Mouse (Mus musculus): ENCODE measurements around the gene Arid4b.
"Not testable (repeated sequence)": the region's sequence is repeated elsewhere in the genome, so short reads cannot be mapped to it uniquely, and the experiment has no call there.

Arid4b gene

DNA sequence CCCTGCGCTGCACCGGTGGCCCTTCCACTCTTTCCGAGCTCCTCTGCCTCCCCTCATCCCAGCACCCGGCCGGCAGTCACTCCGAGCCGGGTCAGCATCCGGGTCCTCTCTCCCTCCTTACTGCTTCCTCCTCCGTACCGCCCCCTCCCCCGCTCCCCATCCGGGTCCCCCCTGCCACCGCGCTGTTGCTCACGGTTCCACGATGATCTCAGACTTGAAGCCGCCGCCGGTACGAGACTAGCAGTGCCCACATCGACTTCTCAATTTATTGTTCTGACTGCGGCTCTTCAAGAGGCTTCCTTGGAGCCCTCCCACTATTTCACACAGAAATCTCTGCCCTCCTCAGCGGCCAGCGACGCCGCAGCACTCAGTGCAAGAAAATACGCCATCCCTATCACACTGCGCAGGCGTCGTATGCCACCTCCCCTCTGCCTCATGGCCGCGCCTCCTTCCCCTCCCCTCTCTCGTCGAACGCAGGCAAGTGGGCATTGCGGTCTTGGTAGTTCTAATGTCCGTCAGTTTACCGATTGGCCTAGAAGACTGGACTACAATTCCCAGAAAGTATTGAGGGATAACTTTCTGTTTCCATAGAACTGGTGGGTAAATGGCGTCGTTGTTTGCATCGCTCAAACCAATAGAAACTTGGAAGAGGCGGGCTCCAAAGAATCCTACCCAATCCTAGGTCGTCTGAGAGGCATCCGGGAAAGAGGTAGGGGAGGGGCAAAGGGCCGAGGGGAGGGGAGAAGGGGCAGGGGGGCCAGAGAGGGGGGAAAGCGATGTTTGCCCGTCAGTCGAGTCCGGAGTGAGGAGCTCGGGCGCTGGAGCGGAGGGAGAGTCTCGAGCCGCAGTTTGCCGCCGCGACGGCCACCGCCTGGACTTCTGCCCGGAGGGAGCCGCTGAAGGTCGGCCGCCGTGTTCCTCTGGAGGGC, at the start of gene Arid4b, which contains the start of gene Ggps1:
TSS of gene Arid4b (plus strand) at position 220 of the 929 bp plus-strand sequence.
TSS of gene Ggps1 (minus strand) at position 476 of the 929 bp plus-strand sequence.
- DNase-seq (ENCODE audit: low read depth, low spot score), result peak; percentile 100

- DNase-seq (ENCODE audit: low read depth, low spot score), result no peak
These were observed 49.0 kb upstream of the Arid4b start for GRCm38 (mm10) chr13:14014001-14014400.

GRCm38 (mm10) chr13:14014540-14014939, 48.5 kb upstream of the Arid4b start:
- DNase-seq (ENCODE audit: low read depth, low spot score), result no peak

DNA sequence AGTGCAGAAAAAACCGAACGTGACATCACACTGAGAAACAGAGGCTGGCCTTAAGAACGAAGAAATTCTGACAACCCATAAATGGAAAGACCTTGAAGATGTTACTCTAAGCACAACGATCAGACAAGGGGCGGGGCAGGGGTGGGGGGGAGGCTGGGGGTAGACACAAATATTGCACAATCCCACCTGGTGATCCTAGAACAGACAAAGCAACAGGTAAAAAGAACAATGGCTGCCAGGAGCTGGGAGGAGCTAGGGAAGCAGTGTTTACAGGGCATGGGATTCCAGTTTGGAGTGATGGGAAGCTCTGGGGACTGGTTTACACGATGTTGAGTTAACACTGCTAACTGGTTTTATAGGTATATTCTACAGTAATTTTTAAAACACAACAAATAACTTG, 47.4 kb upstream of the Arid4b start:
- DNase-seq (ENCODE audit: low read depth, low spot score), result no peak

DNA sequence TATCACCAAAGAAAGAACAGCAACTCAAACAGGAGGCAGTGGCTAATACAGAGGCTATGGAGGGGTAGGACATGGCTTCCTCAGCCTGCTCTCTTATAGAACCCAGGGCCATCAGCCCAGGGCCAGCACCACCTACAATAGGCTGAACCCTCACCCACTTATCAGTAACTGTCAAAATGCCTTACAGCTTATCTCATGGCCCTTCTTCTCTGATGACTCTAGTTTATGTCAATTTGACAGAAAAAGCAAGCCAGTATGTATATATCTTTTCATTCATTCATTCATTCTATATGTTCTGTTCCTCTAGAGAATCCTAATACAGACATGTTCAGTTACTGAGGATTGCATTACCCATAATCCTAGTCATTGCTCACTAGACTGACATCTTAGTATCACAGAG, 44.7 kb upstream of the Arid4b start:
- no peak for DNase-seq (ENCODE audit: low read depth, low spot score)

- DNase-seq (ENCODE audit: low read depth, low spot score), result no peak
These were observed 44.2 kb upstream of the Arid4b start for GRCm38 (mm10) chr13:14018852-14019251.

GRCm38 (mm10) chr13:14021417-14021816, 41.6 kb upstream of the Arid4b start:
- DNase-seq (ENCODE audit: low read depth, low spot score), result not testable (repeated sequence)

DNA sequence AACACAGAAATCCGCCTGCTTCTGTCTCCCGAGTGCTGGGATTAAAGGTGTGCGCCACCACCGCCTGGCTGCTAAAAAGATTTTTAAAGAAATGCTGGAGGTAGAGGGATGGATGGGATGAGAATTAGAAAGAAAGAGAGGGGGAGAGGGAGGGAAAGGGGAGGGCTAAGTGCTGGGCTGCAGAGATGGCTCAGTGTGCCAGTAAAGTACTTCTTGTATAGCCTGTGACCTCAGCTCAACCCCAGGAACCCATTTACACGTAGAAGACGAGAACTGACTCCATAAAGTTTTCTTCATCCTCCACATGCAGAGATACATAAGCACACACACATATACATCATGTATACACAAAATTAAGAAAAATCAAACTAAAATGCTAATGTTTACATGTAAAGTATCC, 37.5 kb upstream of the Arid4b start:
- no peak for DNase-seq (ENCODE audit: low read depth, low spot score)

DNA sequence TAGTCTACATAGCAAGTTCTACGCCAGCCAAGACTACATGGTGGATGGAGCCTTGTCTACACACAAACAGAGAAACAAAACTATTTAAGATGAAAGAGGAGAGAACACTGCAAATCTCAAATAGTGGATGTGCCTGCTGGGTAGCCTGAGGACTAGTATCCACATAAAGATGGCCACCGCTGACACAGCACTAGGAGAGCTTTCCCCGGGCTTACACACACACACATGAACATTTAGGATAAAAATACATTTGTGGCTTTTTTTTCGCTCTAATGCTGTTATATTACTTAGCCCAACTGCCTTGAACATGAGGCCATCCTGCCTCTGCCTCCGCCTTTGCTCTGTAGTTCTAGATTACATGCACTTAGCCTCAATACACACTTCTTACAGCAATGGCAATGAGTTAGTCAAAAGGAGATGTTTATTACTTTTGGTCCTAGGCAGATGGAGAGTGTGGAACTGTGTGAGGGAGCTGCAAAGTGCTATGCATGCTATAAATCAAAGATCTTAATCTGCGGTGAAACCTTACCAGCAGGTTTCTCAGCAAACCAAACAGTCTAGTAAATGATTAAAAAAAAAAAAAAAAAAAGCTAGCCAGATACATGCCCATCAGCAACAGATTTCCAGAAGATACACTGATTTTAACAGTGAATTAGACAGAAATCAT, 36.7 kb upstream of the Arid4b start:
- DNase-seq (ENCODE audit: low read depth, low spot score), result no peak

- DNase-seq (ENCODE audit: low read depth, low spot score), result no peak
These were observed 29.5 kb upstream of the Arid4b start for GRCm38 (mm10) chr13:14033309-14034072.

- no peak for DNase-seq (ENCODE audit: low read depth, low spot score)
These were observed 29.0 kb upstream of the Arid4b start for GRCm38 (mm10) chr13:14034073-14034348.

DNA sequence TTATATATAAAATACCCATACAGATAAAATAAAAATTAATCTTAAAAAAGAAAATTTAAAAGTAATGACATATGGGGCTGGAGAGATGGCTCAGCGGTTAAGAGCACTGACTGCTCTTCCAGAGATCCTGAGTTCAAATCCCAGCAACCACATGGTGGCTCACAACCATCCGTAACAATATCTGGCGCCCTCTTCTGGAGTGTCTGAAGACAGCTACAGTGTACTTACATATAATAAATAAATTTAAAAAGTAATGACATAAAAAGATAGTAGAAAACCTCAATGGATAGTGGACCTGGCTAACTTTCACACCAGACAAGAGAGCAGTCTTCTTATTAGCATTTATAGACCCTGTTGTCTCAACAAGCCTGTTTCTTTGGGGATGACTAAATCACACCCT, 27.7 kb upstream of the Arid4b start:
- not testable (repeated sequence) for DNase-seq (ENCODE audit: low read depth, low spot score)

GRCm38 (mm10) chr13:14035875-14036630, 27.0 kb upstream of the Arid4b start:
- no peak for DNase-seq (ENCODE audit: low read depth, low spot score)

DNA sequence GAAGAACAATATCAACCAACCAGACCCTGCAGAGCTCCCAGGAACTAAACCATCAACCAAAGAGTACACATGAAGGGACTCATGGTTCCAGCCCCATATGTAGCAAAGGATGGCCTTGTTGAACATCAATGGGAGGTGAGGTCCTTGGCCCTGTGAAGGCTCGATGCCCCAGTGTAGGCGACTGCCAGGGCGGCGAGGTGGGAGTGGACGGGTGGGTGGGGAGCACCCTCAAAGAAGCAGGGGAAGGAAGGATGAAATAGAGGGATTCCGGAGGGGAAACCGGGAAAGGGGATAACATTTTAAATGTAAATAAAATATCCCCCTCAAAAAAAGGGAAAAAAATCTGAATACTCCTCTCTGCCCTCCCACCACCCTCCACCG, 24.1 kb upstream of the Arid4b start:
- DNase-seq (ENCODE audit: low read depth, low spot score), result no peak

DNA sequence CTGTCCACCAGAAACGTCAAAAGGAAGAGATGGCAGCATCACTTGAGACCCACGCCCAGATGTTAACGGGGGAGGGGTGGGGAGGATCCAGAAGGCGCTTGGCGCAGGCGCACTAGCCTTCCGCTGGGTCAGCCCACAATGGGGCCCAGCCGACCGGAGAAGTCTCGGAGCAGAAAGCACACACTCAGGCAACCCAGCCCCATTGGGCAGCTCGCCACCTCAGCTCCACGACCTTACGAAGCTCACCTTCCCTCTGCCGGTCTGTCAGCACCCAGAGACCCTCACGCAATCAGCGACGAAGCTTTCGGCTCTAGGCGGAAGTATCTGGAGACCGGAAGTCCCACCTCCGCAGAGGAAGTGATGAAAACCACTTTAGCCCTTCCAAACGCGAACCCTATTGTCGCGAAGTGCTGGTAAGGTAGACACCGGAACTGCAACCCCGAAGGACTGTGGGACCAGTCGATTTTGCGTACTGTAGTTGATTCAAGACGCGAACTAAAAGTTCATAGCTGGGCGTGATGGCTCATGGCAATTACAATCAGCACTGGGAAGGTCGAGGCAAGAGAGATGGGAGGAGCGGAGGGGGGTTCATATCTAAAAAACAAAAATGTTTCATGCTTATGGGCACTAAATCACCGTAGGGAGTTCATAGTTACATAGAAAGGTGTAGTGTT, 23.6 kb upstream of the Arid4b start, which contains the start of gene Tbce:
TSS of gene Tbce (minus strand) at position 347 of the 674 bp plus-strand sequence.
- DNase-seq (ENCODE audit: low read depth, low spot score), result peak; percentile 96

DNA sequence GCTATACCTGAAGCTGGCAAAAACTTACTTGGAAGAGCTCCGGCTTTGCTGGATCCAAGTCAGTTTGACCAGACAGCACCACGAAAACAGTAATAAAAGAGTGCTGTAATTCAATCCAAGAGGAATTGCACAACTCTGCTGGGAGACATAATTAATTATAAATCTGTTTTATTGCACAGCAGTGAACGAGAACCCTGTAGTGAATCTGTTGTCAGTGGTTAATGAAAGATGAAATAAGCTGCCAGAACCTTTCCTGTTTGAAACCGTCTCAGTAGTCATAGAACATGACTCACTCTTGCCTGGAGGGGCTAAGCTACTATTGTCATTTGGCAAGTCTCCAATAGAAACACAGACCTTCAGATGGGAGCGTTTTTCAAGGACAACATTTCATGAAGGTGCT, 22.8 kb upstream of the Arid4b start:
- DNase-seq (ENCODE audit: low read depth, low spot score), result no peak

DNA sequence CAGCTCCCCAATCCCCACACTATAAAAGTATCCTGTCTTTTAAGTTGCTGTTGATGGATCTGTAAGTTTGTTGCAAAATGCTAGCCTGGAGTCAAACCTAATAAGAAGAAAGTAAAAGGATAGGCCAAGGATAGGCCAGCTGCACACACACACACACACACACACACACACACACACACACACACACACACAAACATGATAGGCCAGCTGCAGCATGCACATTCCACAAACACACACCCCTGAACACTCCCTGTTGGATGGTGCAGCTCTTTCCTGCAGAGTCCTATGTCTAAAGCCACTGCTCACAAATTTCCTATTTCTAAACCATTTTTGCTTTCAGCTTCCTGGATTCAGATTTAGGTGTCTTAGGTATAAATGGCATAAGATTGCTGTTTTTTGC, 19.2 kb upstream of the Arid4b start:
- no peak for DNase-seq (ENCODE audit: low read depth, low spot score)

DNA sequence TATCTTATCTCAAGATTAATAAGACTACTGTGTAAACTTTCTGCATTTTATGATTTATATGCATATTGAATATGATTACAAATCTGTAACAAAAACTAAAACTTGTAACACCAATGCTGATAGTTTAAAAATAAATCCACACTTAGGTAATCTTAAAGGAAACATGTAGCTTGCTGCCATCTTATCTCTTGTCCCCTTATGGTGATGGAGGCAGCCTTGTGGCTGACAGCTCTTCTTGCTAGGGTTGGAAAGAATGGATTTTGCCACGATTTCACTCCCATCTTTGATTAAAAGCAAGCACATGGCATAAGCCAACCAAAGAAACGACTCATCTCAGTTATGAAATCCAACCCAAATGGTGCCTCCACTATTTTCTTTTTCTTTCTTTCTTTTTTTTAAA, 18.5 kb upstream of the Arid4b start:
- no peak for DNase-seq (ENCODE audit: low read depth, low spot score)

DNA sequence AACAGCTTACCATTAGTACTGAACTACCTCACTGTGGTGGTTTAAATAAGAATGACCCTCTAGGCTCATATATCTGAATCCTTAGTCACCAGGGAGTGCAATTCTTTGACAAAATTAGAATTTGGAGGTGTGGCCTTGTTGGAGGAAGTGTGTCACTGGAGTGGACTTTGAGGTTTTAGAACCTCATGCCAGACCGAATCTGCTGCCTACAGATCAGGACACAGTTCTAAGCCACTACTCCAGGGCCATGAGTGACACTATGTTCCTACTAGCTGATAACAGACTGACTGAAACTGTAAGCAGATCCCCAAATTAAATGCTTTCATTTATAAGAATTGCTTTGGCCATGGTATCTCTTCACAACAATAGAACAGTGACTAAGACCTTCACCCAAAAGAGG, 13.2 kb upstream of the Arid4b start:
- no peak for DNase-seq (ENCODE audit: low read depth, low spot score)

DNA sequence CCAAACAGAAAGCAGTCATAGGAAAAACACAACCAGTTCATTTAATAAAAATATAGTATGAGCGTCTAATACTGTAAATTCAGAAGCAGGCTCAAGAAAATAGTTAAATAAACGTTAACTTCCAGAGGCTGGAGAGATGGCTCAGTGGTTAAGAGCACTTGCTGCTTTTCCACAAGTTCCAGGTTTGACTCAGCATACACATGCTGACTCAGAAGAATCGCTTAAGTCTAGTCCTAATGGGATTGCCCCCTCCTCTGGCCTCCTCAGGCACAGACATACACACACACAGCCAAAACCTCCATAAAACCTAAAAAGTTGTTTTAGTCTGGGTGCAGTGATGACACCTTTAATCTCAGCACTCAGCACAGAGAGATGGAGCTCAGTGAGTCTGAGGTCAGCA, 6.2 kb upstream of the Arid4b start:
- DNase-seq (ENCODE audit: low read depth, low spot score), result no peak

DNA sequence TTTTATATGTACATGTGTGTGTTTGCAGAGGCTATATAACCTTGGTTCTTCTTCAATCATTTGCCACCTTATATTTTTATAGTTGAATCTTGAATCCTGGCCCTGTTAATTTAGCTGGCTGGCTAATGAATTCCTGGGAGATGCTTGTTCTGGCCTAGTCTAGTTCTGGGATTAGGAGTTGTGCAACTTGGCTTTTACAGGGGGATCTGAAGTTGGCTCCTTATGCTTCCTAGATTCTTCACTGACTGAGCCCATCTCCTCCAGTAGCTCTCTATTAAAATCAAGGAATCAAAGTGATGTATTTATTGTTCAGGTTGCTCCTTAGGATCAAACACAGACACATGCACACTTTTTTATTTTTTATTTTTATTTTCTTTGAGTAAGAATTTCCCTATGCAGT, 3.5 kb upstream of the Arid4b start:
- no peak for DNase-seq (ENCODE audit: low read depth, low spot score)
